Mouse (Mus musculus): ENCODE measurements around the gene Ccnd2. TPM values are rescaled to one million over a fixed set of nuclear protein-coding genes. Genes with fewer than 3 reads are reported as not detected.

The Ccnd2 gene
- total RNA-seq, 1 experiment, result 10.1 TPM

DNA sequence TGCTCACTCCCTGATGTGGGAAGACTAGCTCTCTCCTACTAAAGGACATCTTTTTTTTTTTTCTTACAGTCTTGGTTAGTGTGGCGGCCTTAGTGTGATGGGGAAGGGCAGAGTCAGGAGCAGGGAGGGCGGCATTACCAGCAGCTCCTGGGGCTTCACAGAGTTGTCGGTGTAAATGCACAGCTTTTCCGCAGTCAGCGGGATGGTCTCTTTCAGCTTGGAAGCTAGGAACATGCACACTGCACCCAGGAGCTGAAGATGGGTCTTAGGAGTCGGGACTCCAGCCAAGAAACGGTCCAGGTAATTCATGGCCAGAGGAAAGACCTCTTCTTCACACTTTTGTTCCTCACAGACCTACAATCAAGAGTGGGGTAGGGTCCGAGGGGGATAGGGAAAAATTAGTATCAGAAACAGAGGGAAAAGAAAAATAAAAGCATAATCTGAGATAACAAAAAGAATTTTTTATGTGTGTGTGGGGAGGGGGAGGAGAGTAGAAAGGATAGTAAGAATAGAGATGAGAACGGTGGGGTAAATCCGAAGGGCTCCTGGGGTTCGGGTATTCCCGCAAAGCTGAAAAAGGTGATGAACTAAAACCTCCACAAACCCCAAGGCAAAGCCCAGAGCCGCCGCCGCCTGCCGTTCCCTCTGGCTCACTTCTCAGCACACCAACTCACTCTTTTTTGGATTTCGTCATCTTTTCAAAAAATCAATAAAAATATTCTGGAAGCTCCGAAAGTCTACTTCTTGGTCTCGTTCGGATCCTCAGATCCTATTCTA, 3.3 kb downstream of the Ccnd2 start:
- H3K36me3 ChIP-seq (ENCODE audit: control insufficient read depth, insufficient read depth, low read length, poor library complexity, severe bottlenecking), result no peaks in the 10 kb centered on the region
- in situ Hi-C loops (cut with MboI; ENCODE audit: low sequenced_read_pairs in 2 of 2, unreplicated experiment in 2 of 2), result loop anchor here (10.0 to 25.0 kb wide), 2 partner anchors 214 to 216 kb away; no protein-coding TSS in a partner anchor
- no peak for TF ChIP-seq ZC3H11A (IDR thresholded peaks at IDR 0.05; ENCODE audit: borderline replicate concordance, low read depth, low read length)
- no peak for TF ChIP-seq ZNF384 (IDR thresholded peaks at IDR 0.05; ENCODE audit: low read depth, low read length)
- no peak for TF ChIP-seq MAFK (IDR thresholded peaks at IDR 0.05; ENCODE audit: insufficient read depth, low read depth, low read length)
- no peak for TF ChIP-seq HCFC1 (IDR thresholded peaks at IDR 0.05; ENCODE audit: borderline replicate concordance, insufficient read depth, low read length)
- TF ChIP-seq CHD2 (IDR thresholded peaks at IDR 0.05; ENCODE audit: low read depth, low read length), result no peak
- no peak overlapping the region for H3K27ac ChIP-seq (ENCODE audit: insufficient read depth, low read depth, low read length, poor library complexity, severe bottlenecking)
- DNase-seq (ENCODE audit: low read depth, low spot score), result no peak
- peak overlapping the region; percentile 49 to 57; a peak in 2 of 4 replicates for H3K4me3 ChIP-seq (ENCODE audit: insufficient read depth in 1 of 2, low read depth in 1 of 2, low read length in 2 of 2, poor library complexity in 1 of 2, severe bottlenecking in 1 of 2)
- H3K9ac ChIP-seq (ENCODE audit: insufficient read depth, low read depth, low read length, poor library complexity, severe bottlenecking), result no peak overlapping the region
- no peaks in the 10 kb centered on the region for H3K9me3 ChIP-seq (ENCODE audit: control insufficient read depth, insufficient read depth, low read depth, low read length)
- H3K4me1 ChIP-seq (ENCODE audit: control insufficient read depth in 2 of 2, insufficient read depth in 2 of 2, low read length in 2 of 2, poor library complexity in 1 of 2), result peaks cover 0 to 11% of the 10 kb centered on the region in 2 experiments; a peak in 1 of 4 replicates

GRCm38 (mm10) chr6:127147665-127148064, 4.3 kb downstream of the Ccnd2 start:
- DNase-seq (ENCODE audit: low read depth, low spot score), result peak; percentile 88

DNA sequence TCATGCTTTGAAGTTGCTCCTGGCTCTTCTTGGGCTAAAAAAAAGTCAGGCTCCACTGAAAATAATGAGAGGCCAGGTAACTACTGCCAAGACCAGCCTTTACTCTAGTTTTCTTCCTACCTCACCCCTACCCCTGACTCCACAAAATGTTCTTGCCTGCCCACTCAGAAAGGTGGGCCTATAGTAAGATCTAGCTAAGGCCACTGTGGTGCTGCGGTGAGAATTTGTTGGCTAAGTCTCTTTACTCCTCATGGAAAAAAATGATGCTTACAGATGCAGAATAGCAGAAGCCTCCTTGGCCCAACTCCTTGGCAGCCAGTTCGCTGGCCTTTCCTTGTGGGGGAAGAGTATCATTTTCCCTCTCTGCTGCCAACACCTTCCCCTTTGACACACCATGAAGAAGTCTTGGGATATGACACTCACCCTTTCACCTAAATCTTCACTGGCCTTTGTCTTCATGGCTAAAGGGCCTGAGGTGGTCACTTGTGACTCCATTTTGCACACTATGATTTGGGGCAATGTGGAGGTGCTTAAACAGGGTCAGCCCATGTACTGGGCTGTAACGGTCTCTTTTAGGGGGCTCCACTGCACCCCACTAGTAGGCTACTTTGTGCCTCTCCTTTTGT, 5.6 kb downstream of the Ccnd2 start:
- no peaks in the 10 kb centered on the region for H3K9me3 ChIP-seq (ENCODE audit: control insufficient read depth, insufficient read depth, low read depth, low read length)
- no peak overlapping the region for H3K27ac ChIP-seq (ENCODE audit: insufficient read depth, low read depth, low read length, poor library complexity, severe bottlenecking)
- H3K4me3 ChIP-seq (ENCODE audit: insufficient read depth in 1 of 2, low read depth in 1 of 2, low read length in 2 of 2, poor library complexity in 1 of 2, severe bottlenecking in 1 of 2), result no peak overlapping the region
- no peak overlapping the region for H3K9ac ChIP-seq (ENCODE audit: insufficient read depth, low read depth, low read length, poor library complexity, severe bottlenecking)
- no peak for TF ChIP-seq HCFC1 (IDR thresholded peaks at IDR 0.05; ENCODE audit: borderline replicate concordance, insufficient read depth, low read length)
- TF ChIP-seq ZNF384 (IDR thresholded peaks at IDR 0.05; ENCODE audit: low read depth, low read length), result no peak
- no peak for TF ChIP-seq MAFK (IDR thresholded peaks at IDR 0.05; ENCODE audit: insufficient read depth, low read depth, low read length)
- no peak for TF ChIP-seq ZC3H11A (IDR thresholded peaks at IDR 0.05; ENCODE audit: borderline replicate concordance, low read depth, low read length)
- TF ChIP-seq CHD2 (IDR thresholded peaks at IDR 0.05; ENCODE audit: low read depth, low read length), result no peak
- H3K36me3 ChIP-seq (ENCODE audit: control insufficient read depth, insufficient read depth, low read length, poor library complexity, severe bottlenecking), result no peaks in the 10 kb centered on the region
- no peak for DNase-seq (ENCODE audit: low read depth, low spot score)
- H3K4me1 ChIP-seq (ENCODE audit: control insufficient read depth in 2 of 2, insufficient read depth in 2 of 2, low read length in 2 of 2, poor library complexity in 1 of 2), result peaks cover 0 to 3% of the 10 kb centered on the region in 2 experiments; a peak in 1 of 4 replicates
- in situ Hi-C loops (cut with MboI; ENCODE audit: low sequenced_read_pairs in 2 of 2, unreplicated experiment in 2 of 2), result loop anchor here (10.0 to 25.0 kb wide), 2 partner anchors 216 to 218 kb away; no protein-coding TSS in a partner anchor

More at GRCm38 (mm10) chr6:127147665-127148064, 4.3 kb downstream of the Ccnd2 start:
- in situ Hi-C loops (cut with MboI; ENCODE audit: low sequenced_read_pairs in 2 of 2, unreplicated experiment in 2 of 2), result loop anchor here (10.0 to 25.0 kb wide), 2 partner anchors 215 to 217 kb away; no protein-coding TSS in a partner anchor
- H3K4me1 ChIP-seq (ENCODE audit: control insufficient read depth in 2 of 2, insufficient read depth in 2 of 2, low read length in 2 of 2, poor library complexity in 1 of 2), result peaks cover 0 to 9% of the 10 kb centered on the region in 2 experiments; a peak in 1 of 4 replicates
- no peak overlapping the region for H3K4me3 ChIP-seq (ENCODE audit: insufficient read depth in 1 of 2, low read depth in 1 of 2, low read length in 2 of 2, poor library complexity in 1 of 2, severe bottlenecking in 1 of 2)
- H3K9ac ChIP-seq (ENCODE audit: insufficient read depth, low read depth, low read length, poor library complexity, severe bottlenecking), result no peak overlapping the region
- H3K27ac ChIP-seq (ENCODE audit: insufficient read depth, low read depth, low read length, poor library complexity, severe bottlenecking), result no peak overlapping the region
- no peak for TF ChIP-seq MAFK (IDR thresholded peaks at IDR 0.05; ENCODE audit: insufficient read depth, low read depth, low read length)
- peak; percentile 67; the same call in 1 of the 2 replicates for TF ChIP-seq ZC3H11A (IDR thresholded peaks at IDR 0.05; ENCODE audit: borderline replicate concordance, low read depth, low read length)
- H3K36me3 ChIP-seq (ENCODE audit: control insufficient read depth, insufficient read depth, low read length, poor library complexity, severe bottlenecking), result no peaks in the 10 kb centered on the region
- no peaks in the 10 kb centered on the region for H3K9me3 ChIP-seq (ENCODE audit: control insufficient read depth, insufficient read depth, low read depth, low read length)

DNA sequence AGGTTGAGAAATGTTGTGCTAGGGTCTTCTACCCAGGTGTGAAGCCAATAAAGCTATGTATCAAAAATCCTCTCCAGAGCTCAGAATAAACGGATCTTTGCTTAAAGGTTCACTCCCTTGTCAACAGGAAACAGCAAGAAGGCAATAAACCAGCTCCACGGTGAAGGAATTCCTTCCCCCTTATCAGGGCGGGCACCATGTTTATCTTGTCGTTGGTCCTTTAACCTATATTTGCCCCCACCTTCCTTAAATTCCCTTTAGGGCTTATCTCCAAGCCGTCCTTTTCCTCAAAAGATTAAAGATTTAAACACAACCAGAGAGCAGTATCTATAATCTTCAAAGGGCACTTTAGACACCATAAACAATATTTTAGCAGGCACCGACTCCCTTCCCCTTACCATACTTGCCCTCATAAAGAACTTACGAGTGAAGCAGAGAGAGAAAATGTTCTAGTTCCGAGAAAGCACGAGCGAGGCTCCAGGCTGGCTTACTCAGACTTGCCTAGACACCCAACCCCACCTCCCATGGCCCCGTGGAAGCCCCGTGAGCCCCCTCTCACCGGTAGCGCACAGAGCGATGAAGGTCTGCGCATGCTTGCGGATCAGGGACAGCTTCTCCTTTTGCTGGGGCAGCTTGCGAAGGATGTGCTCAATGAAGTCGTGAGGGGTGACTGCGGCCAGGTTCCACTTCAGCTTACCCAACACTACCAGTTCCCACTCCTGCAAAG, 6.4 kb downstream of the Ccnd2 start:
- in situ Hi-C loops (cut with MboI; ENCODE audit: low sequenced_read_pairs in 2 of 2, unreplicated experiment in 2 of 2), result loop anchor here (10.0 to 25.0 kb wide), 2 partner anchors 217 to 219 kb away; no protein-coding TSS in a partner anchor
- DNase-seq (ENCODE audit: low read depth, low spot score), result no peak
- Histone ChIP-seq H3K36me3 (ENCODE audit: control insufficient read depth, insufficient read depth, low read length, poor library complexity, severe bottlenecking) (no peaks in the 10 kb centered on the region), H3K9ac (ENCODE audit: insufficient read depth, low read depth, low read length, poor library complexity, severe bottlenecking) (no peak overlapping the region), H3K9me3 (ENCODE audit: control insufficient read depth, insufficient read depth, low read depth, low read length) (no peaks in the 10 kb centered on the region), H3K4me1 (ENCODE audit: control insufficient read depth in 2 of 2, insufficient read depth in 2 of 2, low read length in 2 of 2, poor library complexity in 1 of 2) (peaks cover 0 to 3% of the 10 kb centered on the region in 2 experiments; a peak in 1 of 4 replicates), H3K27ac (ENCODE audit: insufficient read depth, low read depth, low read length, poor library complexity, severe bottlenecking) (no peak overlapping the region), H3K4me3 (ENCODE audit: insufficient read depth in 1 of 2, low read depth in 1 of 2, low read length in 2 of 2, poor library complexity in 1 of 2, severe bottlenecking in 1 of 2) (no peak overlapping the region)
- TF ChIP-seq ZC3H11A (IDR thresholded peaks at IDR 0.05; ENCODE audit: borderline replicate concordance, low read depth, low read length) (no peak), HCFC1 (IDR thresholded peaks at IDR 0.05; ENCODE audit: borderline replicate concordance, insufficient read depth, low read length) (no peak), ZNF384 (IDR thresholded peaks at IDR 0.05; ENCODE audit: low read depth, low read length) (no peak), MAFK (IDR thresholded peaks at IDR 0.05; ENCODE audit: insufficient read depth, low read depth, low read length) (no peak)
